Mouse (Mus musculus): ENCODE data around the gene Abracl. TPM values are rescaled to one million over a fixed set of nuclear protein-coding genes. Genes with fewer than 3 reads are reported as not detected.
A peak's percentile ranks its signal among the peaks of the same experiment; 100 is the strongest.

Gene Abracl
- polyA plus RNA-seq, 1 experiment from 2014 or later: 102 TPM

- H3K9ac ChIP-seq (replicated peaks; ENCODE audit: low read length): no peak overlapping the region
- WGBS: 56% methylated on average over 5 of the region's 5 CpGs
- H3K36me3 ChIP-seq (ENCODE audit: insufficient read depth, low read length): no peaks in the 10 kb centered on the region
- no peak for ATAC-seq (ENCODE audit: low FRiP score, low TSS enrichment)
- no peak overlapping the region for H3K27ac ChIP-seq (ENCODE audit: low read length)
- H3K4me1 ChIP-seq (ENCODE audit: insufficient read depth, low read length): no peaks in the 10 kb centered on the region; the same call in 1 of the 2 replicates
- no peaks in the 10 kb centered on the region for H3K27me3 ChIP-seq (ENCODE audit: insufficient read depth, low read length)
- no peak overlapping the region for H3K4me3 ChIP-seq (ENCODE audit: low read length)
- H3K9me3 ChIP-seq (ENCODE audit: low read length): no peaks in the 10 kb centered on the region
- H3K4me2 ChIP-seq (replicated peaks; ENCODE audit: low read depth, low read length): no peak overlapping the region
These were observed 13.8 kb upstream of the Abracl start for GRCm38 (mm10) chr10:18036849-18037248.

GRCm38 (mm10) chr10:18034408-18034807 is 11.3 kb upstream of the Abracl start:
- H3K36me3 ChIP-seq (ENCODE audit: insufficient read depth, low read length): no peaks in the 10 kb centered on the region
- H3K9me3 ChIP-seq (ENCODE audit: low read length): no peaks in the 10 kb centered on the region
- H3K4me3 ChIP-seq (ENCODE audit: low read length): no peak overlapping the region
- H3K4me2 ChIP-seq (replicated peaks; ENCODE audit: low read depth, low read length): no peak overlapping the region
- H3K9ac ChIP-seq (replicated peaks; ENCODE audit: low read length): no peak overlapping the region
- WGBS: 90% methylated on average over 4 of the region's 4 CpGs
- H3K27me3 ChIP-seq (ENCODE audit: insufficient read depth, low read length): no peaks in the 10 kb centered on the region
- ATAC-seq (ENCODE audit: low FRiP score, low TSS enrichment): no peak
- H3K27ac ChIP-seq (ENCODE audit: low read length): no peak overlapping the region
- H3K4me1 ChIP-seq (ENCODE audit: insufficient read depth, low read length): no peaks in the 10 kb centered on the region; the same call in 1 of the 2 replicates

- Histone ChIP-seq H3K4me2 (replicated peaks; ENCODE audit: low read depth, low read length) (peak overlapping the region; percentile 79), H3K27me3 (ENCODE audit: insufficient read depth, low read length) (no peaks in the 10 kb centered on the region), H3K4me3 (ENCODE audit: low read length) (peak overlapping the region; percentile 79), H3K27ac (ENCODE audit: low read length) (peak overlapping the region; percentile 93), H3K36me3 (ENCODE audit: insufficient read depth, low read length) (peaks cover 9% of the 10 kb centered on the region), H3K9ac (replicated peaks; ENCODE audit: low read length) (peak overlapping the region; percentile 82), H3K4me1 (ENCODE audit: insufficient read depth, low read length) (peaks cover 7% of the 10 kb centered on the region), H3K9me3 (ENCODE audit: low read length) (no peaks in the 10 kb centered on the region)
- peak; percentile 88 for ATAC-seq (ENCODE audit: low FRiP score, low TSS enrichment)
- WGBS: under 1% methylated on average over 21 of the region's 21 CpGs
These were observed 776 bp downstream of the Abracl start for GRCm38 (mm10) chr10:18022312-18022711.

- peak overlapping the region; percentile 79 for H3K4me3 ChIP-seq (ENCODE audit: low read length)
- no peaks in the 10 kb centered on the region for H3K27me3 ChIP-seq (ENCODE audit: insufficient read depth, low read length)
- peak overlapping the region; percentile 93 for H3K27ac ChIP-seq (ENCODE audit: low read length)
- peak overlapping the region; percentile 79 for H3K4me2 ChIP-seq (replicated peaks; ENCODE audit: low read depth, low read length)
- H3K9me3 ChIP-seq (ENCODE audit: low read length): no peaks in the 10 kb centered on the region
- peaks cover 7% of the 10 kb centered on the region for H3K4me1 ChIP-seq (ENCODE audit: insufficient read depth, low read length)
- peak; percentile 8; the same call in 1 of the 2 replicates for ATAC-seq (ENCODE audit: low FRiP score, low TSS enrichment)
- H3K9ac ChIP-seq (replicated peaks; ENCODE audit: low read length): peak overlapping the region; percentile 82
- peaks cover 15% of the 10 kb centered on the region for H3K36me3 ChIP-seq (ENCODE audit: insufficient read depth, low read length)
- 41% methylated on average over 14 of the region's 14 CpGs for WGBS
These were observed 1.3 kb downstream of the Abracl start for GRCm38 (mm10) chr10:18021576-18022311.

GRCm38 (mm10) chr10:18020846-18021245 is 2.2 kb downstream of the Abracl start:
- Histone ChIP-seq H3K4me1 (ENCODE audit: insufficient read depth, low read length) (peaks cover 7% of the 10 kb centered on the region), H3K4me3 (ENCODE audit: low read length) (no peak overlapping the region), H3K27me3 (ENCODE audit: insufficient read depth, low read length) (no peaks in the 10 kb centered on the region), H3K9ac (replicated peaks; ENCODE audit: low read length) (no peak overlapping the region), H3K9me3 (ENCODE audit: low read length) (no peaks in the 10 kb centered on the region), H3K27ac (ENCODE audit: low read length) (no peak overlapping the region), H3K36me3 (ENCODE audit: insufficient read depth, low read length) (peaks cover 18% of the 10 kb centered on the region), H3K4me2 (replicated peaks; ENCODE audit: low read depth, low read length) (no peak overlapping the region)
- WGBS: 87% methylated on average over 1 of the region's 1 CpGs
- ATAC-seq (ENCODE audit: low FRiP score, low TSS enrichment): no peak

- H3K36me3 ChIP-seq (ENCODE audit: insufficient read depth, low read length): peaks cover 18% of the 10 kb centered on the region
- WGBS: 90% methylated on average over 7 of the region's 7 CpGs
These were observed 2.6 kb downstream of the Abracl start for GRCm38 (mm10) chr10:18020443-18020842.

GRCm38 (mm10) chr10:18011761-18012160 is 11.3 kb downstream of the Abracl start:
- no peak overlapping the region for H3K4me2 ChIP-seq (replicated peaks; ENCODE audit: low read depth, low read length)
- WGBS: 73% methylated on average over 5 of the region's 5 CpGs
- no peak overlapping the region for H3K4me3 ChIP-seq (ENCODE audit: low read length)
- no peaks in the 10 kb centered on the region for H3K9me3 ChIP-seq (ENCODE audit: low read length)
- H3K9ac ChIP-seq (replicated peaks; ENCODE audit: low read length): no peak overlapping the region
- H3K27me3 ChIP-seq (ENCODE audit: insufficient read depth, low read length): no peaks in the 10 kb centered on the region
- no peak overlapping the region for H3K27ac ChIP-seq (ENCODE audit: low read length)
- ATAC-seq (ENCODE audit: low FRiP score, low TSS enrichment): no peak; the same call in 1 of the 2 replicates
- peaks cover 23% of the 10 kb centered on the region; the same call in 1 of the 2 replicates for H3K36me3 ChIP-seq (ENCODE audit: insufficient read depth, low read length)
- no peaks in the 10 kb centered on the region for H3K4me1 ChIP-seq (ENCODE audit: insufficient read depth, low read length)

More at GRCm38 (mm10) chr10:18020443-18020842, 2.6 kb downstream of the Abracl start:
- ATAC-seq (ENCODE audit: low FRiP score, low TSS enrichment): no peak
- Histone ChIP-seq H3K9me3 (ENCODE audit: low read length) (no peaks in the 10 kb centered on the region), H3K4me1 (ENCODE audit: insufficient read depth, low read length) (peaks cover 7% of the 10 kb centered on the region), H3K4me2 (replicated peaks; ENCODE audit: low read depth, low read length) (no peak overlapping the region), H3K27ac (ENCODE audit: low read length) (no peak overlapping the region), H3K4me3 (ENCODE audit: low read length) (no peak overlapping the region), H3K9ac (replicated peaks; ENCODE audit: low read length) (no peak overlapping the region), H3K27me3 (ENCODE audit: insufficient read depth, low read length) (no peaks in the 10 kb centered on the region)

- Histone ChIP-seq H3K9me3 (ENCODE audit: low read length) (no peaks in the 10 kb centered on the region), H3K27me3 (ENCODE audit: insufficient read depth, low read length) (no peaks in the 10 kb centered on the region), H3K9ac (replicated peaks; ENCODE audit: low read length) (no peak overlapping the region), H3K36me3 (ENCODE audit: insufficient read depth, low read length) (peaks cover 19% of the 10 kb centered on the region; the same call in 1 of the 2 replicates), H3K4me1 (ENCODE audit: insufficient read depth, low read length) (no peaks in the 10 kb centered on the region), H3K4me2 (replicated peaks; ENCODE audit: low read depth, low read length) (no peak overlapping the region), H3K27ac (ENCODE audit: low read length) (no peak overlapping the region), H3K4me3 (ENCODE audit: low read length) (no peak overlapping the region)
- ATAC-seq (ENCODE audit: low FRiP score, low TSS enrichment): no peak
- WGBS: 73% methylated on average over 1 of the region's 1 CpGs
These were observed 13.3 kb downstream of the Abracl start for GRCm38 (mm10) chr10:18009744-18010143.

- no peak overlapping the region for H3K4me2 ChIP-seq (replicated peaks; ENCODE audit: low read depth, low read length)
- peaks cover 10% of the 10 kb centered on the region; the same call in 1 of the 2 replicates for H3K36me3 ChIP-seq (ENCODE audit: insufficient read depth, low read length)
- no peak for ATAC-seq (ENCODE audit: low FRiP score, low TSS enrichment)
- H3K9ac ChIP-seq (replicated peaks; ENCODE audit: low read length): no peak overlapping the region
- no peaks in the 10 kb centered on the region for H3K27me3 ChIP-seq (ENCODE audit: insufficient read depth, low read length)
- H3K9me3 ChIP-seq (ENCODE audit: low read length): no peaks in the 10 kb centered on the region
- H3K27ac ChIP-seq (ENCODE audit: low read length): no peak overlapping the region
- H3K4me1 ChIP-seq (ENCODE audit: insufficient read depth, low read length): no peaks in the 10 kb centered on the region
- H3K4me3 ChIP-seq (ENCODE audit: low read length): no peak overlapping the region
These were observed 15.0 kb downstream of the Abracl start for GRCm38 (mm10) chr10:18008118-18008517.

- WGBS: 86% methylated on average over 3 of the region's 3 CpGs
- Histone ChIP-seq H3K4me1 (ENCODE audit: insufficient read depth, low read length) (no peaks in the 10 kb centered on the region), H3K9ac (replicated peaks; ENCODE audit: low read length) (no peak overlapping the region), H3K4me3 (ENCODE audit: low read length) (no peak overlapping the region), H3K27ac (ENCODE audit: low read length) (no peak overlapping the region), H3K27me3 (ENCODE audit: insufficient read depth, low read length) (no peaks in the 10 kb centered on the region), H3K36me3 (ENCODE audit: insufficient read depth, low read length) (peaks cover 10% of the 10 kb centered on the region; the same call in 1 of the 2 replicates), H3K4me2 (replicated peaks; ENCODE audit: low read depth, low read length) (no peak overlapping the region), H3K9me3 (ENCODE audit: low read length) (no peaks in the 10 kb centered on the region)
- ATAC-seq (ENCODE audit: low FRiP score, low TSS enrichment): no peak
These were observed 15.8 kb downstream of the Abracl start for GRCm38 (mm10) chr10:18007243-18007642.
